Mouse (Mus musculus) gastrocnemius, postnatal 4 days (tissue): ENCODE data around the gene Plk5. TPM values are rescaled to one million over a fixed set of nuclear protein-coding genes. Genes with fewer than 3 reads are reported as not detected.

Experiments used
- DNase-seq, 2 experiments: peaks; one replicate each; pipeline ENCODE4 v3.0.0; 2021 to 2022; ENCODE audit warnings: low spot score in 2 of 2, mixed read lengths in 2 of 2
- total RNA-seq, 2 experiments: library from RNA; stranded (reverse); gene quantifications; 2 replicates each; pipeline ENCODE4 v1.2.3; 2021

Plk5 gene
- total RNA-seq, 2 experiments from 2014 or later: 0.34 TPM; not detected in 1

GRCm38 (mm10) chr10:80386735-80387471 lies 30.6 kb downstream of the Plk5 start:
- DNase-seq: peak in 1 of 2 experiments; percentile 50

- peak; percentile 88 to 90 for DNase-seq
Observed at GRCm38 (mm10) chr10:80387522-80387959, 31.3 kb downstream of the Plk5 start, which contains the start of gene Mex3d. Mex3d (minus strand) TSS chr10:80387659.

DNA sequence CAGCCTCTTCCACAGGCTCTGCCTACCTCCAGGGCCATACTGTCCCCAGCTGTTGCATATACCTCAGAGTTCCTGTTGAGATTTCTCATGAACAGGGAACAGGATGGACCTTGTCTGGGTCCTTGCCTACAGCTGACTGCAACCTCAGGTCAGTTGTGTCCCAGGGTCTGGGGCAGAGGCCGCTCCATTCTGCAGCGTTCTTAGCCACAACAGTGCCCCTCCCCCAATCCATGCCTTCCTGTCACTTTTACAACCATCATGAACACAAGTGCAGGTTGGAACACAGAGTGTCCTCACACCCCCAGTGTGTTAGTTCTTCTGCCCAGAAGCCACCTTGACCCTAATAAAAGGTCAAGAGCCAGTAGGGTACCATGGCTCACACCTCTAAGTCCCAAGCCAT lies 32.5 kb downstream of the Plk5 start:
- DNase-seq: no peak

DNA sequence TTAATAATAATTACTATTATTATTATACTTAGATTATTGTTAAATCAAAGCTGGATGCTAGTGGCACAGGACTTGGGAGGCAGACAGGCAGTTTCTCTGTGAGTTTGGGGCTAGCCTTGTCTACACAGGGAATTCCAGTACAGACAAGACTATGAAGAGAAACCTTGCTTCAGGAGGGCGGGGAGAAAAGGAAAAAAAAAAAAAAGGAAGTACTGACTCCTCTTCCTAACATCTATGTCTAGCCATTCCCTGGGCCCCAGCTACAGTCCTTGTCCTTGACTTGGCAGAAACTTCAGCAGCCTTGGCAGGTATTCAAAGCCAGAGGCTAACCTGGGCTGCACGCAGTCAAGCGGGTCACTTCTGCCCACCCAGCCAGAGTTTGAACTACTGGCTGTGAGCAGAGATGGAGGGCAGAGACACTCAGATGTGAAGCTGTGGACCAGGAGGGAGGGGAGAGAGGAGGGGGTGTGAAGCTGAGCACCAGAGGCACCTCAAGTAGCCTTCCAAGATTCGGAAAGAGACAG lies 33.0 kb downstream of the Plk5 start:
- DNase-seq: no peak

- no peak for DNase-seq
Observed at GRCm38 (mm10) chr10:80390697-80391096, 34.4 kb downstream of the Plk5 start.

DNA sequence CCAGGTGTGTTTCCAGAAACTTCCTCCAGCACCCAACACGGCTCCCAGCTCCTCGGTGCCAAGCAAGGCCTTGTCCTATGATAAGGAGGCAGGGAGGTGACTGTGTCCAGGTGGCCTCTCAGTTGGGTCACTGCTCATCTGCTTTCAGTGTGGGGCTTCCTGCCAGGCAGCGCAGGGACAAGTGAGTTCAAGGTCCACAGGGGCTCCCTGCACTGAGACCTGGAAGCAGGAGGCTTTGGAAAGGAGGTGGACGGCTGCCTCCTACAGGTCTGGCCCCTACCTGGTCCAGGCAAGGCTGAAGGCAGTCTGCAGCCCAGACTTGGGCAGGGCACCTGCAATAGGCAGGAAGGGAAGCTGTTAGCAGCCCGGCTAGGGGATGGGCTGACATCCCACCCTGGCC lies 36.4 kb downstream of the Plk5 start:
- no peak for DNase-seq

DNA sequence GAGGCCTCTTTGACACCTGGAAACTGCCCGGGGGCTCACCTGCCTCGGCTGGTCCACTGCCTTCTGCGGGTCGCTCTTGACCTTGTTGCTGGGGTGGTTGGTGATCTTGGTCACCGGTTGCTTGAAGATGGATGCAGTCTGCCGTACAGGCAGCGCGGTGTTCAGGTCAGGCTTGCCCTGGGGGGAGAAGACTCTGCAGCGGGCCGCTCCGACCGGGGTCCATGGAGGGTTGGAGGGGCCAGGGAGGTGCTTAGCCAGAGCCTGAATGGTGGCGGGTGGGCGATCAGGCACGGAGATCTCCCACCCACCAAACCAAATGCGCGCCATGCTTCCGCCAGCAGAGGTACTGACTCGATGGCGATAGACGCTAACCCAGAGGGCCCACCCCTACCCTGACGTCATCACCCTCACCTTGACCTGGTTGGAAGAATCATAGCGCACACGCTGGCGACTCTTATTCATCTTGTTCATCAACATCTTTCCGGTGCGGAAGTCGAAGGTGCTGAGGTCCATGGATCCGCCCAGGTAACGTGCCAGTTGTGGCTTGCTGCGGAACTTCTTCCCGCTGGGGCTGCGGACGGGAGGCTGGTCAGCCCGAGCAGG lies 38.9 kb downstream of the Plk5 start:
- no peak for DNase-seq

DNA sequence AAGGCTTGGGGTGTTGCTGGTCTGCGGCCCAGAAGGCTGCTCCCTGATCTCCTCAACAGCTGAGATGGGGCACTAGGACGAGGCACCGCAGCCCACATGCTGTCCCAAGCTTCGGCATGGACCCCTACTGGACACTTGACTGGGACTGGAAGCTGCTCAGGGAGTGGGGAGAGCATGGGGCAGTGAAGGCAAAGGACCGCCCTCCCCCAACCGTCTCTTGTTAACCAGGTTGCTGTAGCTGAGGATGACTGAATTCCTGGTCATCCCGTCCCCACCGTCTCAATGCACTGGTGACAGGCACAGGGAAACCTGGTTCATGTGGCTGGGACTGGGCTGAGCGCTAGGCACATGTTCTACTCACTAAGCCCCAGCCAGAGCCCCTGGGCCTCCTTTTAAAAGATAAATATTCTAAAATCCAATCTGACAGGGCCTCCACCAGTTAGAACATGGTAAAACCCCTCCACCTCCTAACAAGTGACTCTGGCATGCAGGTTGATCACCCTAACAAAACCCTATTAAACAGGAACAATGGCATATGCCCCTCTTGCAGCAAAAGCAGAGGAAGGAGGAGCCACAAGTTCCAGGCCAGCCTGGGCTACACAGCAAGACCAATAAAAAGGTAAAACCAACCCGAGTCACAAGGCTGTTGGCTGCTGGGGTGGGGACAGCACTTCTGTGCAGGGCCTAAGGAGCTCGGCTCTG lies 40.7 kb downstream of the Plk5 start:
- no peak for DNase-seq

GRCm38 (mm10) chr10:80397524-80398173 lies 41.4 kb downstream of the Plk5 start:
- no peak for DNase-seq

GRCm38 (mm10) chr10:80398174-80398535 lies 41.9 kb downstream of the Plk5 start:
- no peak for DNase-seq

DNA sequence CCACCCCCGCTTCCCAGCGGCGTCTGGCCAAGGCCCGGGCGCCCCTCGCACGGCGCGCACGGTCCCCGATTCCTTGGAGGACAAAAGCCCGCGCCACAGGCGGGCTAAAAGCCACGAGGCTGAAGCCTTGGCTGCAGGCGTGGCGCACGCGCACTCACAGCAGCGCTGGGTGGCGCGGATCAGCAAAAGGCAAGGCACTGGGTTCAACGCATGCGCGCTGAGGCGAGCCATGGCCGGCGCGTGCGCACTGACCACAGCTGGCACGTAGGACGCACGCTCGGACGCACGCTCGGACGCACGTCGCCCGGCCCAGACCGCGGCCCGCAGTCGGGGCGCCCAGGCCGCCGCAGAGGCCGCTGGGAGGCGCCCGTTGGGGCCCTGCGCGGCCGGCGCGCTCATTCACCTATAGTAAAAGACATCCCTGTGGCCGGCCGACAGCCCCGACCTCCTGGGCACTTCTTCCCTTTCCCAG lies 42.5 kb downstream of the Plk5 start:
- DNase-seq: peak; percentile 98 to 99

DNA sequence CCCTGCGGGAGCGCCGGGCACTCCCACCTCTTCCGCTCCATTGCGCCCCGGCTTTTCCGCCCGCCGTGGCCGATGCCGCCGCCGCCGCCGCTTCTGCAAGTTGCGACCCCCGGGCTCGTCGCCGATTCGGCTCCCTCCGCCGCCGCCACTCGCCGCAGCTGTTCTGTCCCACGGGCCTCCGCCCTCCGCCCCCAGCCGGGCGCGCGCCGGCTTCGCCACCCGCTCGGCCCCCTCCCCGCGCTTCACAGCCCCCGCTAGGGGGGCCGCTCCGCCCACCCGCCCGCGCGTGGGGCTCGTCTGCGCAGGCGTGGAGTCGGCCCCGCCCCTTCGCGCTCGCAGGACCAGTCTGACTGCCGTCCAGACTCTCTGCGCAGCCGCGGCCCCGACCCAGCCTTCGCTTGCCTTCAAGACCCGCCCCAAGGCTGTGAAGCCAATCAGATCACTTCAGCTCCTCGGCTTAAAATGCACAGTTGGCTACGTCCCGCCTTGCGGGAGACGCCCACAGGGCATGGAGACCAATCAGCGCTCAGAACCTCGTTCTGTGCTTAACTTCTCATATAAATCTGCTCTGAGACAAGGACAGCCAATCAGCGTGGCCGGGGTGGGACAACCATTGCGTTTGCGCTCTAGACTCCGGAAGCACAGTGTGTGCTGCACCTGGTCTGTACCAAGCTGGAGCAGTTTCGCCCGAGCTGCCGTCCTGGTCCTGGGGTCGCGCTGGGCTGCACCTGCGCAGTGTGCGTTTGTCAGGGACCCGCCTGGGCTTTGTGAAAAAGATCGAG lies 43.1 kb downstream of the Plk5 start, which contains the start of gene Mbd3:
Gene Mbd3, minus strand, starts transcription at position 360 of the 782 bp plus-strand sequence.
- DNase-seq: peak; percentile 99

DNA sequence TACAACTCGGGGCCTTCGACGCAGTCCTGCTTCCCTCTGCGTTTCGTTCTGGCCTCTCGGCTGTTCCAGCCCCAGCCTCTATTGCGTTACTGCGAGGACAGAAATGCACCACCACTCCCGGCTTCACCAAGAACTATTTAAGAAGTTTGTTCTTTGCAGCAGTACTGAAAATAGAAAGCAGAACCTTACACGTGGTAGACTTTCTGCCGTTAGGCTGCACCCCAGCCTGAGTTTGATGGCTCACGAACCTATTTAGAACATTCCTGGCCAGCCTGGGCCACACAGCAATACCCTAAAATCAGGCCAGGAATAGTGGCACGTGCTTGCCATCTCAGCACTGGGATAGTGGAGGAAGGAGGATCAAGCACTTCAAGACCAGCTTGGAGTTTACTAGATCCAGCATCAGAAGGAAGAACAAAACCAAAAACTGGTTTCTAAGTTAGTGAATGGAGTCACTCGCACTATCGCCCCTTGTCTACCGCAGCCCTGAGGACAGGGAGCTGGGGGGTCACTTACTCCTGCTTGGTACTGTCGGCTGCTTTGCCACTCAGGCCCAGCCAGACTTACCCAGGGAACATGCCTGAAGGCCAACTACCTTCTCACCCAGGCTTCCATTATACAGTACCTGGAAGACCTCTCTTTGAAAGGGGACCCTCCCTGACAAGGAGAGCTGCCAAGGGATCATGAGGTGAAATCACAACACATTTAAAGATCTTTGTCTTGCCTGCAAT lies 43.9 kb downstream of the Plk5 start:
- DNase-seq: no peak

GRCm38 (mm10) chr10:80400704-80401161 lies 44.5 kb downstream of the Plk5 start:
- DNase-seq: no peak

DNA sequence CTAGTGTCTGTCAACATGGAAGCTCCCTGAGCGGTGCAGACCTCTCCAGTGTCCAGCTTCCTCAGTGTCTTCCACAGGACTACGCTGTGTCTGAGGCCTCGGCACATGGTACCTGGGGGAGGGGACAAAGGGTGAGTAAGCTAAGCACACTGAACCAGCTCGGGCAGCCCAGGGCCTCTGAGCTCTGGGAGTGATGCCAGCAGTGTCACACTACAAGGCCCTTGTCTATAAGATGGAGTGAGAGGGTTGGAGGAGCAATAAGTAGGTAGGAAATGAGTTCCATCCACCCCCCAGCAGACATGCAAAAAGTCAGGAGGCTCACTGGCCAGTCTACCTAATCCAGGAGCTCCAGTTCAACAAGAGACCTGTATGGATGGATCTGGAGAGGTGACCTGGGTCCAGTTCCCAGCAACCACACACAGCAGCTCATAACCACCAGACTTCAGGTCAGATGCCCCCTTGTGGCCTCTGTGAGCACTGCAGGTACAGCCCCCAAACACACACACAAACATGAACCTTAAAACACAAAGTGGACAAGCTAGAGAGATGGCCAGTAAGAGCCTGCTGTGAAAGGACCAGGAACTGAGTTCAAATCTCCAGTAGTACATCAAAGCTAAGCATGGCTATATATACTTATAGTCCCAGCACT lies 46.9 kb downstream of the Plk5 start:
- no peak for DNase-seq

GRCm38 (mm10) chr10:80405481-80406173 lies 49.4 kb downstream of the Plk5 start:
- no peak for DNase-seq

GRCm38 (mm10) chr10:80406684-80407501 lies 50.6 kb downstream of the Plk5 start, which contains the start of gene Uqcr11:
Uqcr11 (minus strand) TSS chr10:80406830.
- DNase-seq: peak; percentile 85 to 87
